Mouse (Mus musculus) gastrocnemius, postnatal 10 days (tissue): ENCODE results near the gene Vmn2r98. TPM values are rescaled to one million over a fixed set of nuclear protein-coding genes. Genes with fewer than 3 reads are reported as not detected.
"Not testable (repeated sequence)": the region's sequence is repeated elsewhere in the genome, so short reads cannot be mapped to it uniquely, and the experiment has no call there.

Experiments
- DNase-seq: peaks from one replicate; pipeline ENCODE4 v3.0.0; 2021; ENCODE audit warnings: mixed read lengths
- long read RNA-seq, 2 experiments: library from polyadenylated mRNA; stranded (forward); transcript quantifications; one replicate each; pipeline ENCODE4 v2.0.0; 2021
- total RNA-seq, 2 experiments: library from RNA; stranded (reverse); gene quantifications; 2 replicates each; pipeline ENCODE4 v1.2.3; 2021

Gene Vmn2r98
- not detected for total RNA-seq
- long read RNA-seq, experiment 1, result 0 reads
- long read RNA-seq, experiment 2, result 0 reads

DNA sequence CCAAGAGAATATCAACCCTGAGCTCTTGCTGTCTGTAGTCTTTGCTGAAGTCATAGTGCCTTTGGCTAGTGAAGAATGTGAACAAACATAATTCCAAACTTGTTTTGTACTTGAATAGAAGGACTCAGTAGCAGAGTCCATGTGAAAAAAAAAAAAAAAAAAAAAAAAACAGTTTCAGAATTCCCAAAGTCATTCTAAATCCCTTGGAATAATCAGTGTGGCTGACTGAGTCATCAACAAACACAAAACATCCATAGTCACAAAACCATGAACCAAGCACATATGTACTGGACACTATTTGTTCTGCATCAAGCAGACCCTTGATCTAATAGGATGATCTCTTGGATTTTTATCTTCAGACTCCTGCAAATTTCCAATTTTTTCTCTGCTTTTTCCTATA lies at the start of gene Vmn2r98:
TSS of gene Vmn2r98 (plus strand) at position 301 of the 400 bp plus-strand sequence.
- not testable (repeated sequence) for DNase-seq

DNA sequence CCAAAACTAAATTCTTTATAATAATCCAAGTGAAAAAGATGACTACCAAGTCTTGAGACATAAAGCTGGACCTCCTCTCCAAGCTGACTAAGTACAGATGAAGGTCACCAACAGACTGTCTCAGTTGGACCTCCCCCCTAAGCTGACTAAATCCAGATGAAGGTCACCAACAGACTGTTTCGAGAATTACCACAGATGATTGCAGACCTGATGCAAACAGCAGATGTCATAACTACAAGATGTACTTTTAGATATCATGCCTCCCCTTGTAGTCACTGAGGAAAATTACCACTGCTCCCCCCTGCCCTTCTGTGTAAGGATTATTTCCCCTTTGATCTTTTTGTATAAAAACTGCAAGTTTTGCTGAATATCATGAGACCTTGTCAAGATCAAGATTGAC lies 21.8 kb upstream of the Vmn2r98 start:
- not testable (repeated sequence) for DNase-seq

DNA sequence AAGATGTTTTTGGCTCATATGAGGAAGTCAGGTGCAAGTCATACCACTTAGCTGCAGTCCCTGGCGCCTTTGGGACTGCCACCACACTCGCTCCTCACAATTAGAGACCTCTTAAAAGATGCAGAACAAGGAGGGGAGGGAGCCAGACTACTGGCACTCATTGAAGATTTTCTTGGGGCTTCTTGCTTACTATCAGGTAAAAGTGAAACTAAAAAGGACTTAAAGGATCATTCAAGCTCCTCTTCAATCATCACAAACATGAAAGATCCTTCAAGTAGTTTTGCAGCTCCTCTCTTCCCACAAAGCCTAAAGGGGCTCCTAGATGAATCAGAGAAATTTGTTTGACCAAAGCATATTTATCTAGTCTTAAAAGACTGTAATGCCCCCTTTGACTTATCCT lies 21.3 kb upstream of the Vmn2r98 start:
- no peak for DNase-seq

DNA sequence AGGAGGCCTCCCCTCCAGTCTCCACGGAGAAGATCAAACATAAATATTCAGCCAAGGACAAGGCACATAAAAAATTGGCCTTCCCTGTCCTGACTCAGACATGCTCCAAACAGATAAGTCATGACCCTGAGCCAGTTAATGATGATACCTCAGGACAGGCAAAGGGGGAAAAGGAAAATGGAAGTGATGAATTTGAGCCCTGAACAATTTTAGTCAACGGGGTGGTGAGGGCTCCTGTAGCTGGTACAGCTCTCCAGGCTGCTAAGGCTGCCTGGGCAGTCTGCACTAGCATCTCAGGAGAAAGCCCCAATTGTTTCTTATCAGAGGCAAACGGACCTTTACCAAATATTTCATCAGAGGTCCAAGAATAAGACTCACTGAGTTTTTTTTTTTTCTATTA lies 20.5 kb upstream of the Vmn2r98 start:
- DNase-seq, result no peak

Other genes starting within 250 kb of the Vmn2r98 start
- gene Vmn2r97, start 139.2 kb upstream of the Vmn2r98 start, total RNA-seq, result not detected